Mouse (Mus musculus) WW6 (cell line): ENCODE data around the gene Rps2.
A peak's percentile ranks its signal among the peaks of the same experiment; 100 is the strongest.
"Not testable (repeated sequence)": the region's sequence is repeated elsewhere in the genome, so short reads cannot be mapped to it uniquely, and the experiment has no call there.

Experiments used
- DNase-seq: peaks from one replicate; pipeline ENCODE4 v3.0.0-alpha.2; 2013; ENCODE audit warnings: low read depth, low spot score

Rps2 gene

DNA sequence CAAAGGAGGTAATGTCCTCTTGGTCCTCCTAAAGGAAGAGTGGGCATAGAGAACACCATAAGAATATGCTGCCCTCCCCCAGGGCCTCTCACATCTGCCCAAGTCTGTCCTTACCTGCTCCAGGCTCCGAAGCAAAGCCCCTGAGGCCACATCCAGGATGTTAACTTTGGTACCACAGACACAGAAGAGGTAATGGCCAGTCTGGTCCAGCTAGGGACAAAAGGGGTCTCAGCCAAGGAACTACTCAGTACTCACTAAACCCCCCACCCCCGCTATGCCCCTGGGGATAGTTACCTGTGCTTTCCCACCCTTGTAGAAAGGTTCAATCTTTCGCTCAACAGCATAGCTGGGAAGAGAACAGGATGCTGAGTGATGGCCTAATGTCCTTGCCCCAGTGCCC is 12.1 kb upstream of the Rps2 start:
- no peak for DNase-seq

DNA sequence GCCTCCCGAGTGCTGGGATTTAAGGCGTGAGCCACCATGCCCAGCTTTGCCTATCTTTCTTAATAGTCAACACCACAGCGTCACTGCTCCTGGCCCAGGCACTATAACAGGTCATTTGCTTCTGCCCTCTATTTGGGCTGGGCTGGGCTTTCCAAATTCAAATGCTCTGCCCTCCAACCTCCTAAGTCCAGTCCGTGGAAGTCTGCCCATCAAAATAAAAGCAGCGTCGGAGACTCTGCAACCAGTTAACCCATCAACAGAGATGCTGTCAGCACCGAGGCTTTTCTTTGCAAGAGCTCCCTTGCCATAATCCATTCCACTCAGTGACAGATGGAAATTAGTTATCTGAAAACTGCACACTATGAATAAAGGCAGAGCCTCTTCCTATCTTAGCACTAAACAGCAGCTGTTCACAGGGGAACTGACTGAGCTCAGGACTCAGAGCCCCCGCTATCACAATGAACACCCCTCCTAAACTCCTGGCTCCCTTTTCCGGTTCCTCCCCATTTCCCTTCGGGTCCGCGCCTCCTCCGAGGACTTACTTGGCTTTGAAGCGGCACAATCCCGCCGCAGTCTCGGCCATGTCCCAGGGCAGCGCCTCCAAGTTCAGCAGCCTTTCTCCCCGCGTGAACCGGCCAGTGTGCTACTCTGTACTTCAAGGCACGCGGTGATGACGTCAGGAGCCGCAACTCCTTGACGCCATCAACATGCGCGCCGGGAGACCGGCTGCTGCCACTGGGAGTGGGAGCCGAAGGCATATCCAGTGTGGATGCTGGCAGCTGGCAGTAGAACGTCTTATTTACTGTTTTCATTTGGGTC is 10.7 kb upstream of the Rps2 start, which contains the start of gene Tbl3:
Gene Tbl3 (minus strand): TSS at position 679 of the 819 bp plus-strand sequence.
- DNase-seq, result no peak

DNA sequence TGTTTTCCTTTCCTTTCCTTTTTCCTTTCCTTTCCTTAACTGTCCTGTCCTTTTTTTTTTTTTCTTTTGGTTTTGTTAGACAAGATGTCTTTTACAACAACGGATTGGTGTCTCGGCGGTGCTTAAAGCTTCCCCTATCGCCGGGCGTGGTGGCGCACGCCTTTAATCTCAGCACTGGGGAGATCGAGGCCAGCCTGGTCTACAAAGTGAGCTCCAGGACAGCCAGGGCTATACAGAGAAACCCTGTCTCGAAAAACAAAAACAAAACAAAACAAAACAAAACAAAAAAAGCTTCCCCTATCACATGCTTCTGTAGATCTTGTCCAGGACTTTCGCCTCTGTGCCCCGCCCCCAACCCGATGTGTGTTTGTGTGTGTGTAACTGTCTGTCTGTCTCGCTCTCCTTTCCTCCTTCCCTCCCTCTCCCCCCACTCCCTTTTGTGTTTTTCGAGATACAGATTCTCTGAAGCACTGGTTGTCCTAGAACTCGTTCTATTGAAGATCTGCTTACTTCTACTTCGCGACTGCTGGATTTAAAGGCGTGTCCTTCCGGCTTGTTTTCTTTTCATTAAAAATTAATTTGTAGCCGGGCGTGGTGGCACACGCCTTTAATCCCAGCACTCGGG is 10.0 kb upstream of the Rps2 start:
- no peak for DNase-seq

DNA sequence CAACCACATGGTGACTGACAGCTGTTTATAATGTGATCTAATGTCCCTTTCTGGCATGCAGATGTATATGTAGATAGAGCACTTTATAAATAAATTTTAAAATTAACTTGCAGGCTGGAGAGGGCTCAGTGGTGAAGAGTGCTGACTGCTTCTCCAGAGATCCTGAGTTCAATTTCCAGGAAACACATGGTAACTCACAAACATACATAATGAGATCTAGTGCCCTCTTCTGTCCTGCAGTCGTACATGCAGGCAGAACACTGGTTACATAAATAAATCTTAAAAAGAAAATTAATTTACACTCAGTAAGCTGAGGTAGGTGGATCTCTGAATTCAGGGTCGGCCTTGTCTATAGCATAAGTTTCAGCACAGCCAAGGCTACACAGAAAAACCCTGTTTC is 9.3 kb upstream of the Rps2 start:
- no peak for DNase-seq

DNA sequence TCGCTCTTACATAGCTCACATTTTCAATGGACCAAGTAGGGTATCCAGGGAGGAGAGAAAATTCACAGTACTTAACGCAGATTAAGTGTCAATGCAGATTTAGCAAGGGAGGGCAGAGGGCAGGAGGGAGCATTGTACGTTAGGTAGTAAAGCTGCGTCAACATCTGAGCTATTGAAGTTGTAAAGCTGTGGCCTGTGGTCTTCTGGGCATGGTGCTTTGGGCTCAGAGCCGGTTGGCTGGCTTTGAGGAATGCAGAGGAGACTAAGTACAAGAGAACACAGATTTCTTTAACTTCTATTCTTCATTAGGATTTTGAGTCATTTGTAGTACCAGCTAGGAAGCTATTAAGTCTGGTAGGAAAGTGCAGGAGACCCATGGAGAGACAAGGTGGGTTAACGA is 2.4 kb upstream of the Rps2 start:
- no peak for DNase-seq

DNA sequence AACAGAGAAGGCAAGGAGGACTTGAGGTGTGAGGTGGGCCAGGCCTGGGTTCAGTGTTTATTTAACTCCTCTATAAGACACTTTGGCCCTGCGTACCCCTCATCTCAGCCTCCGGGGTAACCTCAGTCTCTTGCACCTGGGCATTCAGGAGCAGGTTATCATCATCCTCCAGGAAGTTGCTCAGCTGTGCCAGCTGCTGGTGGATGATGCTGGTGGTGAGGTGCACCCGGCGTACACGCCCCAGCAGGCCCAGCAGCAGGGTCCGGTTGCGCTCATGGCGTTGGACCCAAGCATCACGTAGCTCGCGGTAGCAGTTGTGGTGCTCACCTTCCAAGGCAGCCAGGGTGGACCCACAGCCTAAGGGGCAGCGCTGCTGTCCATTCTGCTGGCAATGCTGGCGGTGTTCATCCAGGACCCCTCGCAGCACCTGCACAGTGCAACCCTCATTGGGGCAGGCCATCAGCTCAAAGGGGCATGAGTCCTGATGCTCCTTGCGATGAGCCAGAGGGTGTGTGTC is 1.7 kb upstream of the Rps2 start:
- DNase-seq, result no peak

DNA sequence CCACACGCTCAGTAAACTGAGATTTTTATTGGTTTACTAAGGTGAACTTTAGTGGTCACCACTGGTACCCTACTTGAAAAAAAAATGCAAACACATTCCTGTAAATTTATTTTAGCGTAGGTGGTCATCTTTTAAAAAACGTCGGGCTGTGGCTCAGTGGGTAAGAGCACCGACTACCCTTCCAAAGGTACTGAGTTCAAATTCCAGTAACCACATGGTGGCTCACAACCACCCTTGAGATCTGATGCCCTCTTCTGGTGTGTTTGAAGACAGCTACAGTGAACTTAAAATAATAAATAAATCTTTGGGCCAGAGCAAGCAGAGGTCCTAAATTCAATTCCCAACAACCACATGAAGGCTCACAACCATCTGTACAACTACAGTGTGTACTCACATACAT is 1.0 kb downstream of the Rps2 start:
- not testable (repeated sequence) for DNase-seq

DNA sequence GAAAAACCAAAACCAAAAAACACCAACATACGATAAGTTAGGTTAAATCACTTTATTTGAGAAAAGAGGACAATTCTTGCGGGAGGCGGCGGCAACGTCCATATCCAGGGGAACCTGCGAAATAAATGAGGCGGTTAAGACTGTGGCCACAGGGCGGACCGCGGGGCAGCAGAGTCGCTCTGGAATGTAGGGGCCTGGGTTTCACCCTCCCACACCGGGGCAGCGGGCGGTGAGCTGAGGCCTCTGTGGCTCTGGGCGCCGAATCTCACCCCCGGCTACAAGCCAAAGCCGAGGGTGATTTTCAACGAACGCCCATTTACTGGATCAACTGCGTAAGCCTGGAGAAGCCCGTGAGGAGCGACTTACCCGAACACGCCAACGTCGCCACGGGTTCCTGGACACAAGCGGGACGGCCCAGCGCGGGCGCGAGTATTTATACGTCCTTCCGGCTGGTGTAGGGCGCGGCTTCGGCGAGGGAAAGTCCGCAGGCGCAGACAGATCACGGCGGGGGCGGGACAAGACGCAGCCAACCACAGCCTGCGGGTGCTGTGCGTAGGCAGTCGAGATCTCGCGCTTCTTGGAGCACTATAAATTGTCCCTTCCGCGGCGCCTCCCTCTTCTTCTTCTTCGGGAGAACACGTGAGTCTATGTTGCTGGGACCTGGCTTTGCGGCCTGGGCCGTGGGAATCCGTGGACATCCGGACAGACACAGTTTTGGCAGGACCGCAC is 1.7 kb downstream of the Rps2 start:
- DNase-seq, result peak; percentile 93

DNA sequence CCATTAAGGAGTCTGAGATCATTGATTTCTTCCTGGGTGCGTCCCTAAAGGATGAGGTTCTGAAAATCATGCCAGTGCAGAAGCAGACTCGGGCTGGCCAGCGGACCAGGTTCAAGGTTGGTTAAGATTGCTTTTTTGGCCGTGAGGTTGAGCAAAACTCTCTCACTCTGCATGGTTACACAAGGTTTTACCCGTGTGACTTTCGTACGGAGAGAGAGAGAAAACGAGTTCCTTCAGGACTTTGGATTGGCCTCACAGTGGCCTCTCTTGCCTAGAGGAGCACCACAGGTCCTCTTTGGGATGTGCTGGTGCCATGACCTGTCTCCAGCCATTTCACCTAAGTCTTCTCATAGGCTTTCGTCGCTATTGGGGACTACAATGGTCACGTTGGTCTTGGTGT is 2.7 kb downstream of the Rps2 start:
- DNase-seq, result not testable (repeated sequence)

DNA sequence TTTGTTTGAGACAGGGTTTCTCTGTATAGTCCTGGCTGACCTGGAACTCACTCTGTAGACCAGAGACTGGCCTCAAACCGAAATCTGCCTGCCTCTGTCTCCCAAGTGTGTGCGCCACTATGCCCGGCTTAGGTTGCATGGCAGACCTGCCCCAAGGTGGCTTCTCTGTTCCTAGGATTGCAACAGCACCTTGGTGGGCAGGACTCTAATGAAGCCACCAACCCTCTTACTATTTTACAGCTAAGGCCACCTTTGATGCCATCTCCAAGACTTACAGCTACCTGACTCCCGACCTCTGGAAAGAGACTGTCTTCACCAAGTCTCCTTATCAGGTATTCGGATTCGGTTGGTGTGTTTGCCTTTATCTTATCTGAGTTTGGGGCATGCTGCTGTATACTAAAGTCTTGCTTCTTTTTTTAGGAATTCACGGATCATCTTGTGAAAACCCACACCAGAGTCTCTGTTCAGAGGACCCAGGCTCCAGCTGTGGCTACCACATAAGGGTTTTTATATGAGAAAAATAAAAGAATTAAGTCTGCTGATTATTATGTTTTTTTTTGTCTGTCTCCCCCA is 3.6 kb downstream of the Rps2 start:
- DNase-seq, result not testable (repeated sequence)

DNA sequence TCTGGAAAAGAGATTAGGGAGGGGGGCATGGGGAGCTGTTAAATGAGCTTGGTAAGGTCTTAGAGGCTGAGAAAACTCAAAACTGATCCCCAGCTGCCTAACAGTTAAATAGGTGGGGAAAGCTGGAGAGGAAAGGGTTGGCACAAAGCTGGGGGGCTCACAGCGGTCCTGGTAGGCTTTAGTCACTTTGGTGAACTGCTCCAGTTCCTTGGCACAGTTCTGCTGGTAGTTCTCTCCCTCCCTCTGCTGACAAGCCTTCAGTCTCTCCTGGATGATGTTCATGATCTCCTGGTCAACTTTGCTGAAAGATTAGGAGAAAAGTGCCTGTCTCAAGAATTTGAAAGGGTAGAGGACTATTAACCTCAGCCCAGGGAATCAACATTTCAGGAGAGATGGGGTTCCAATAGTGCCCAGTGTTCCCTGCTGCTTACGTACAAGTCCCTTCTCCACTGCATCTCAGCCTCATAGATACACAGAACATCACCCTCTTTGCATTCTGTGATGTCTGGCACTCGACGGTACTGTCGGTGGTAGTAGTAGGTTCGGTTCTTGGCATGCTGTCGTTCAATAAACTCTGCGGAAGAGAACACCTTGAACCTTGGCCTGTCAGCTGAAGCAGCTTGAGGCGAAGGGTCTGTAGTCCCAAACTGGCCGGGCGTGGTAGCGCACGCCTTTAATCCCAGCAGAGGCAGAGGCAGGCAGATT is 4.5 kb downstream of the Rps2 start:
- no peak for DNase-seq

DNA sequence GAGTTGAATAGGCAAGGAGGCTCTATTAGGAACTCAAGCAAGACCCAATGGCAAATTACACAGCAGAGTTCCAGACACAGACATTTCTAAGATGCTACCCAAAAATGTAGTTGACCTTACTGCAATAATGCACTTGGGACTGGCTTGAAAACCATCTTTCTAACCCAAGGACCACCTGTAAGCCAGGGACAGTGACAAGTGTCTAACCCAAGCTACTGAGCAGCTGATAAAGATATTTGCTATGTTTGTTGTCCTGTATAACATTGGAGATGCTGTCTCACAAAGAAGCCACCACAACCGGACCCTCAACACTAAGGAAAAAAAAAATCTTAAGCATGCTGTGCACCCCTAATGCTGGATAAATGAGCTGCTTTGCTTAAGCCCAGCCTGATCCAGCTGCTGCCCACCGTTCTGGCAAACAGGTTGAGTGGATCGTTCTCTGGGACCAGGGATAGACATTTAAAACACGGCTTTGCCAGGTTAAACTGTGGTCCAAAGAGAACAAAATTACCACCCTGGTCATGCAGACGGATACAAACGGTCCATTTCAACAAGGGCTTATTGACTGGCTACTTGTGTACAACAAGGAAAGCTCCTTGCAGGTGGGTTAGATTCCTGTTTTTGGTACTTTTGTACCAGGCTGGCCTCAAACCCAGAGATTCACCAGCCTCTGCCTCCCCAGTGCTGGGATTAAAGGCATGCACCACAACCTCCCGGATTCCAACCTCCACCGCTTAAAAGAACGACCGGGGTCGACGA is 5.4 kb downstream of the Rps2 start:
- no peak for DNase-seq

DNA sequence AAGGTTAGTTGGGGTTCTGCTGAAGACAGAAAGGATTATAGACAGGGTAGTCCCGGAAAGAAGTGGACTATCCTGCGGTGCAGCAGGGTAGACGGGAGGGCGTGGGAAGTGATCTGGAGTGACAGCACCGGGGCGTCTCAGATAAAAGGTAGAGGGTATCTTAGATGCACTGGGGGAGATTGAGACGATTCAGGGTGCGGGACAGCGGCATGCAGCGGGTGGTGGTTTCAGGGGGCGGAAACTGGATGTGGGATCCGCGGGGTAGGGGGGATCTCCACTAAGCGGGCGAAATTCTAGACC is 5.9 kb downstream of the Rps2 start:
- DNase-seq, result no peak

DNA sequence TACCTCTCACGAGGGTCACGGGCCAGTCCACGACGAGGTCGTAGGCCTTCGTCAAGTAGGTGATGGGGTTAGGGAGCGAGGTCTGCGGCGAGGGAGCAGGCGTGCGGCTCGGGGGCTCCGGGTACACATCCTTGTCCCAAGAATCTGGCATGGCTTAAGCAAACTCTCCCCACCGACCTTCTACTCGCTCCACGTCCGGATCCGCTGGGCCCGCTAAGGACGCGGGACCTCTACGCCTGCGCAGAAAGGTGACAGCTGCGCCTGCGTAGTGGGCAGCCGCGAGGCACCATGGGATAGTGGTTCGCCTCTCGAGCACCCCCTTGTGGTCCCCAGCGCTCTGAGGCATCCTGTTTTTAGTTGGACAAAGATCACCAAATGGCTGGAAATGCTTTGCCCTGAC is 6.3 kb downstream of the Rps2 start, which contains the start of gene Ndufb10:
Gene Ndufb10 (minus strand): TSS at position 295 of the 400 bp plus-strand sequence.
- peak; percentile 83 for DNase-seq

DNA sequence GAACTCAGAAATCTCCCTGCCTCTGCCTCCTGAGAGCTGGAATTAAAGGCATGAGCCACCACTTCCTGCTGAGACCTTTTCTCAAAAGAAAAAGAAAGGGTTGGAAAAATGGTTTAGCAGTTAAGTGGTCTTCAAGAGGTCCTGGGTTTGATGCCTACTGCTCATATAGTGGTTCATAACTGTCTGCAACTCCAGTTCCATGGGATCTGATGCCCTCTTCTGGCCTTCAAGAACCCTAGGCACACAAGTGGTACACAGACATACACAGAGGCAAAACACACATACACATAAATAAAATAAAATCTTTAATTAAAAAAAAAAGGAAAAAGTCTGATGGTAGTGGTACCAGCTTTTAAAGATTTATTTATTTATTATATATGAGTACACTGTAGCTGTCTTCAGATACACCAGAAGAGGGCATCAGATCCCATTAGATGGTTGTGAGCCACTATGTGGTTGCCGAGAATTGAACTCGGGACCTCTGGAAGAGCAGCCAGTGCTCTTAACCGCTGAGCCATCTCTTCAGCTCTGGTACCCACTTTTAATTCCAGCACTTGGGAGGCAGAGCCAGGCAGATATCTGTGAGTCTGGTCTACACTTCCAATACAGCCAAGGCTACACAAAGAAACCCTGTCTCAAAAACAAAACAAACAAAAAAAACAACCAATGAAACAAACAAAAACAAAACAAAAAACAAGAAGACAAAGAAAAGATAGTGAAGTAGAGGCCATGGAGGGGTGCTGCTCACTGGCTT is 7.9 kb downstream of the Rps2 start:
- DNase-seq, result no peak

DNA sequence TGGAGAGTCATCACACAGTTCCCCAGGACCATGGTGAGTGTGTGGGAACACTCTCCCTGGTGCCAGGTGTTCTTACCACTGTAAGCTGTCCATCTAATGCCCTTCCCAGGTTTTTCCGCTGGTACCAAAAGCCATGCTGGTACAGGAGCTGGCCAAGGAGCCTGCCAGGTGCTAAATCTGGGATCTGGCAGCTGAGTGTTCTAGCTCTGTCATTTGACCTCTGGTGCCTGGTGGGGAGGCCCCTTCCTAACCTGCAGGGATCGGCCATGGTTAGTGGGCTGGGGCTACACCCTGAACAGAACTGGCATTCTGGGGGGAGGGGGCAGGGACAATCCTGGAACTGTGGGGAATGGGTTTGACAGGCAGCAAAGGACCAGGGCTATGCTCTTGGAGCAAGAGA is 9.7 kb downstream of the Rps2 start, which contains the start of gene Rpl3l:
Gene Rpl3l (plus strand): TSS at position 203 of the 400 bp plus-strand sequence.
- no peak for DNase-seq

DNA sequence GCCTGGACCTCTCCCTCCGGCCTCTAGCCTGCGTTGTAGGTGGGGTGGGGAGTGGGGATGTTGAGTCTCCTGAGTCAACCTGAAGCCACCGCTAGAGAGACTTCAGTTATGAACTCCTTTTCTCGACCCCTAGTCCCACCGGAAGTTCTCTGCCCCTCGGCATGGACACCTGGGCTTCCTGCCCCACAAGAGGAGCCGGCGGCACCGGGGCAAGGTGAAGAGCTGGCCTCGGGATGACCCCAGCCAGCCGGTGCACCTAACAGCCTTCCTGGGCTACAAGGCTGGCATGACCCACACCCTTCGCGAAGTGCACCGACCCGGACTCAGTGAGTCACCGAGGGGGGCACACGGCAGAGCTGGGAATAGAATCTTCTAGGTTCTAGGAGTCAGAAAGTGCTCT is 10.3 kb downstream of the Rps2 start:
- no peak for DNase-seq

DNA sequence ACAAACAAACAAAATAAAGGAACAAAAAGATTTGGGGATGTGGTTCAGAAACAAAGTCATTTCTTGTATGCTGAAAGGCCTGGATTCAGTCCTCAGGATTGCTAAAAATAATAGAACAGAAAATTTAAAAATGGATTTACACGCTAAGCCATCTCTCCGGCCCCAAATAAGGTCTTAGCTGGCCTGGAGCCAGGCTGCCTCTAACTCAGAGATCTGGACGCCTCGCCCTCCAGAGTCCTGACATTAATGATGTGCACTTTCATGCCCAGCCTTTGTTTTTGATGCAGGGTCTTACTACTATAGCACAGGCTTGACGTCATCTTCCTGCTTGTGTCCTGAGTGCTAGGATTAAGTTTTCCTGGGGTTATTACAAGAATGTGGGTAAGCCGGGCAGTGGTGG is 11.2 kb downstream of the Rps2 start:
- DNase-seq, result no peak

DNA sequence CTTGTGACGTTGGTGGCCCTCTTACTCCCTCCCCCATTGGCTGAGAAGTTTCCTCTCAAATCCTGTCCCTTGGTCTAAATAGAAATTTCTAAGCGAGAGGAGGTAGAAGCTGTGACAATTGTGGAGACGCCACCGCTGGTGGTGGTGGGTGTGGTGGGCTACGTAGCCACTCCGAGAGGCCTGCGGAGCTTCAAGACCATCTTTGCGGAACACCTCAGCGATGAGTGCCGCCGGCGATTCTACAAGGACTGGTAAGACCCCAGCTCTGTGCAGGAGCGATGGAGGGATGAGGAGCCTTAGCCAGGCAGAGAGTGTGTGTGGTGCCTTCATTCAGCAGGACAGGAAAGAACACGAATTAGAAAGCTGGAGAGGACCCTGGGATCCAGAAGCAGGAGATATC is 12.9 kb downstream of the Rps2 start:
- no peak for DNase-seq
